Mouse (Mus musculus) cortical plate, adult 2 months (tissue): Measurements from ENCODE around the gene Edem2. TPM values are rescaled to one million over a fixed set of nuclear protein-coding genes. Genes with fewer than 3 reads are reported as not detected.

Experiments
- H3K27ac ChIP-seq: fragments of 200-500 bp; 2 replicates; pipeline ENCODE4 v1.5.1; 2012; ENCODE audit warnings: low read length, control low read depth, inconsistent platforms; ENCODE audit not compliant: insufficient read depth
- H3K4me1 ChIP-seq: fragments of 200-500 bp; 2 replicates; pipeline ENCODE4 v1.6.1; 2011; ENCODE audit warnings: low read length; ENCODE audit not compliant: control insufficient read depth, insufficient read depth
- H3K4me3 ChIP-seq: fragments of 200-500 bp; 2 replicates; pipeline ENCODE4 v1.5.1; 2011; ENCODE audit warnings: mild to moderate bottlenecking, low read length, control low read depth; ENCODE audit not compliant: insufficient read depth
- CTCF ChIP-seq: fragments of 200-500 bp; IDR thresholded peaks from 2 replicates; pipeline ENCODE4 v1.5.1; 2011; ENCODE audit warnings: mild to moderate bottlenecking, control low read depth, low read length; ENCODE audit not compliant: insufficient read depth; ENCODE audit errors: extremely low read depth
- POLR2A ChIP-seq: fragments of 200-500 bp; IDR thresholded peaks from 2 replicates; pipeline ENCODE4 v1.6.1; 2011; ENCODE audit warnings: mild to moderate bottlenecking, low read length, control low read depth; ENCODE audit not compliant: insufficient read depth; ENCODE audit errors: extremely low read depth
- polyA plus RNA-seq: library from polyadenylated mRNA; depleted of rRNA; stranded (reverse); fragments of >200 nt; gene quantifications from 2 replicates; pipeline ENCODE4 v1.2.3, GENCODE M21; 2012; rRNA removed

Edem2 gene
- 39.5 and 39.7 TPM in 2 replicates for polyA plus RNA-seq

DNA sequence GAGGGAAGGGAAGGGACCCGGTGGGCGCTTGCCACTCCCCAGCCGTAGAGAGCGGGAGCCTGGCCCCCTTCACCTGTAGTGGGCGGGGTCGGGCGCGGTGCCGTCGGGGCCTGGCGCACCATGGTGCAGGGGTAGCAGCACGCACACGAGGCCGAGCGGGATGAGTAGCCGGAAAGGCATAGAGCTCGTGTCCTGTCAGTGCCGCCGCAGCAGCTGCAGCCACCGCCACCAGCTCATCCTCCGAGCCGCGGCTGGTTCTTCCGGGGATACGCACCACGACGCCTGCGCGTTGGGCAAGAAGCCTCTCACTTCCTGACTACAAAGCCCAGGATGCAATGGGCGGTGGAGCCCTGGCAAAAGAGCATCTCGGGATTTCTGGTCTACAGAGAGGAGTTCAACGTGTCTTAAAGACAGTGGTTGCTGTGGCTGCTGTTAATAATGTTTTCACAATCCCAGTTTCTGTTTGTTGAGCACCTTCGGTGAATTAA, at the start of gene Edem2:
TSS of gene Edem2 (minus strand) at position 318 of the 488 bp plus-strand sequence.
- H3K4me1 ChIP-seq: peaks cover 4% of the 10 kb centered on the region
- peak within 1 kb of the TSS; percentile 52 for H3K4me3 ChIP-seq
- no peak within 1 kb of the TSS for H3K27ac ChIP-seq
- TF ChIP-seq POLR2A: peak; percentile 89
- no peak for TF ChIP-seq CTCF

DNA sequence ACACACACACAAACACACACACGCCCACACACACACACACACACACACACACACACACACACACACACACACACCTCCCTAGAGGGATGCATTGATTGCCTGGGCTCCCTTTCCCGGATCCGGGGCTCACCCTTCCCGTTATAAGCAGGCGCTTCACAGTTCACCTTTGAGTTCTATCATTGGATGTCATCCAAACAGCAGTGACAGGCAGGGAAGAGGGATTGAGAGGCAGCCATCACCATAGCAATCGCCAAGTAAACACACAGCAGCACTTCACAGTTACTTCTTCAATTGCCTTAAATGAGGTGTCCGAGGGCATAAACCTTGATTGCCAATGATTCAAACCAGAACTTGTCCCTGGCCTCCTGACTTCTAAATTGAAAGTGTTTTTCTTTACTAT, 49.8 kb upstream of the Edem2 start:
- H3K4me1 ChIP-seq: peaks cover 3% of the 10 kb centered on the region; the same call in 1 of the 2 replicates
- TF ChIP-seq CTCF (no peak), POLR2A (no peak)
- no peak overlapping the region for H3K27ac ChIP-seq
- no peak overlapping the region for H3K4me3 ChIP-seq

DNA sequence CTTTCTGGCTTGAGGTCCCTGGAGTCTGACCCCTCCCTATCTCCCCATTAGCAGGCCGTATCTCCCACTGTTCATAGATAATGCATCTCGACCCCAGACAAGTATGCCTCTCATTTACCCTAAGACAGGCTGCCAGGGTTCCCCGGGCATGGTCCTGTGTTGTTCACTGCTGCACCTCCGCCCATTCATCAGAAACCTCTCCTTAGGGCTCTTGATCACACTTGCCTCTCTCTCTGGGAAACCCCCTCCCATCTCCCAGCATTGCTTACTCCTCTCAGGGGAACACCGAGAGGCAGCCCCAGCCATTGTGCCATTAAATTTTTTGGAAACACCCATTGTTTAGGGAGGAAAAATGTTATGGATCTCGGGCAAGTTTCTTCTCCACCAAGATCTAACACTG, 48.7 kb upstream of the Edem2 start:
- Histone ChIP-seq H3K4me1 (peaks cover 3% of the 10 kb centered on the region; the same call in 1 of the 2 replicates), H3K4me3 (no peak overlapping the region), H3K27ac (no peak overlapping the region)
- TF ChIP-seq CTCF (no peak), POLR2A (no peak)

GRCm38 (mm10) chr2:155777688-155777985, 48.4 kb upstream of the Edem2 start:
- Histone ChIP-seq H3K27ac (no peak overlapping the region), H3K4me1 (peaks cover 3% of the 10 kb centered on the region; the same call in 1 of the 2 replicates), H3K4me3 (no peak overlapping the region)
- TF ChIP-seq POLR2A (no peak), CTCF (no peak)

GRCm38 (mm10) chr2:155776824-155777687, 47.8 kb upstream of the Edem2 start:
- TF ChIP-seq POLR2A: no peak
- TF ChIP-seq CTCF: no peak

GRCm38 (mm10) chr2:155775685-155776263, 46.5 kb upstream of the Edem2 start:
- H3K4me1 ChIP-seq: peaks cover 3% of the 10 kb centered on the region; the same call in 1 of the 2 replicates
- peak overlapping the region; percentile 78 for H3K4me3 ChIP-seq
- TF ChIP-seq CTCF (no peak), POLR2A (no peak)
- H3K27ac ChIP-seq: peak overlapping the region; percentile 20; the same call in 1 of the 2 replicates

More at GRCm38 (mm10) chr2:155776824-155777687, 47.8 kb upstream of the Edem2 start:
- peaks cover 3% of the 10 kb centered on the region; the same call in 1 of the 2 replicates for H3K4me1 ChIP-seq
- H3K4me3 ChIP-seq: no peak overlapping the region
- H3K27ac ChIP-seq: no peak overlapping the region

- Histone ChIP-seq H3K4me3 (peak within 1 kb of the TSS; percentile 78), H3K4me1 (peaks cover 3% of the 10 kb centered on the region; the same call in 1 of the 2 replicates), H3K27ac (peak within 1 kb of the TSS; percentile 20; the same call in 1 of the 2 replicates)
- TF ChIP-seq POLR2A: no peak
- TF ChIP-seq CTCF: no peak
Measured at GRCm38 (mm10) chr2:155774927-155775684, 45.8 kb upstream of the Edem2 start, which contains the start of gene Mmp24. Gene Mmp24 (plus strand): TSS chr2:155775342.

GRCm38 (mm10) chr2:155774261-155774926, 45.1 kb upstream of the Edem2 start:
- TF ChIP-seq POLR2A (no peak), CTCF (no peak)
- Histone ChIP-seq H3K4me3 (0 out of 2 replicates have a peak overlapping the region, but pooled peaks have one; percentile 12), H3K4me1 (peaks cover 2% of the 10 kb centered on the region; the same call in 1 of the 2 replicates), H3K27ac (no peak overlapping the region)

DNA sequence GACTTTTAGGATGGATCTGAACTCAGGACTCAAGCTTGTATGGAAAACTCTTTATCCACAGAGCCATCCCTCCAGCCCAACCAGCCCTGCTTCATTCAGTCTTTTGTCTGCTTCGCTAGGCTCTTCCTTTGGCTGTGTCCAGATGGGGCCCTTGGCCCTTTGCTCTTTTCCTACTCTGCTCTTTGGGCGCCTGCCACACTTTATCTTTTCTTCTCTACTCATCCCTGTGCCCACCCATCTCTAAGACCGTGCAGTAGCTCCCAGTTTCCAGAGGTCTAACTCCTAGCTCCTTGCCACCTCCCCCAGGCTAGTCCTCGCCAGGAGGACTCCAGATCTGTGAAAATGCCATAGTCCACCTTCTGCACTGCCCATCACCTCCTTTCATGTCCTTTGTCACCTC, 44.4 kb upstream of the Edem2 start:
- no peak overlapping the region for H3K4me3 ChIP-seq
- H3K27ac ChIP-seq: no peak overlapping the region
- TF ChIP-seq CTCF (no peak), POLR2A (no peak)
- H3K4me1 ChIP-seq: no peaks in the 10 kb centered on the region
